Mouse (Mus musculus) adrenal gland, postnatal 14 days (tissue): Measurements from ENCODE around the gene Maats1. TPM values are rescaled to one million over a fixed set of nuclear protein-coding genes. Genes with fewer than 3 reads are reported as not detected.
A peak's percentile ranks its signal among the peaks of the same experiment; 100 is the strongest.
"Not testable (repeated sequence)": the region's sequence is repeated elsewhere in the genome, so short reads cannot be mapped to it uniquely, and the experiment has no call there.

Experiments used
- DNase-seq: peaks from one replicate; pipeline ENCODE4 v3.0.0; 2021; ENCODE audit warnings: mixed read lengths
- total RNA-seq: library from RNA; stranded (reverse); gene quantifications from 2 replicates; pipeline ENCODE4 v1.2.3, GENCODE M21; 2021

The Maats1 gene
- total RNA-seq, 1 experiment from 2014 or later: 0.48 TPM

GRCm38 (mm10) chr16:38348217-38348761, 6.3 kb upstream of the Maats1 start:
- no peak for DNase-seq

GRCm38 (mm10) chr16:38347588-38347987, 5.6 kb upstream of the Maats1 start:
- no peak for DNase-seq

- DNase-seq: peak; percentile 96
These were observed 4.8 kb upstream of the Maats1 start, which contains the start of the genes Cox17 and Gm21987 for GRCm38 (mm10) chr16:38346529-38347325. TSS of gene Cox17 (plus strand) at chr16:38346991. TSS of gene Gm21987 (plus strand) at chr16:38347040.

GRCm38 (mm10) chr16:38344941-38345725, 3.2 kb upstream of the Maats1 start:
- no peak for DNase-seq

- not testable (repeated sequence) for DNase-seq
These were observed 3.9 kb downstream of the Maats1 start for GRCm38 (mm10) chr16:38338077-38338476.

- DNase-seq: no peak
These were observed 7.5 kb downstream of the Maats1 start for GRCm38 (mm10) chr16:38334431-38334830.

- no peak for DNase-seq
These were observed 12.6 kb downstream of the Maats1 start for GRCm38 (mm10) chr16:38329340-38329739.

- DNase-seq: no peak
These were observed 15.1 kb downstream of the Maats1 start for GRCm38 (mm10) chr16:38326778-38327397.

- no peak for DNase-seq
These were observed 17.6 kb downstream of the Maats1 start for GRCm38 (mm10) chr16:38324311-38324710.

GRCm38 (mm10) chr16:38321452-38321935, 20.4 kb downstream of the Maats1 start:
- peak; percentile 57 for DNase-seq

GRCm38 (mm10) chr16:38319087-38319486, 22.9 kb downstream of the Maats1 start:
- DNase-seq: no peak

GRCm38 (mm10) chr16:38318492-38318891, 23.5 kb downstream of the Maats1 start:
- DNase-seq: no peak

GRCm38 (mm10) chr16:38308195-38308594, 33.7 kb downstream of the Maats1 start:
- DNase-seq: no peak

- no peak for DNase-seq
These were observed 34.3 kb downstream of the Maats1 start for GRCm38 (mm10) chr16:38307651-38308050.

- DNase-seq: no peak
These were observed 34.7 kb downstream of the Maats1 start for GRCm38 (mm10) chr16:38307221-38307605.

GRCm38 (mm10) chr16:38306571-38307220, 35.2 kb downstream of the Maats1 start:
- DNase-seq: peak; percentile 59

GRCm38 (mm10) chr16:38304460-38305194, 37.3 kb downstream of the Maats1 start:
- peak; percentile 76 for DNase-seq

GRCm38 (mm10) chr16:38302367-38302766, 39.6 kb downstream of the Maats1 start:
- no peak for DNase-seq

GRCm38 (mm10) chr16:38298410-38298809, 43.5 kb downstream of the Maats1 start:
- no peak for DNase-seq

- DNase-seq: peak; percentile 22
These were observed 46.5 kb downstream of the Maats1 start for GRCm38 (mm10) chr16:38295349-38295930.
